ENCODE assay signal across 18 mouse cellular contexts in the genomic region with DNA sequence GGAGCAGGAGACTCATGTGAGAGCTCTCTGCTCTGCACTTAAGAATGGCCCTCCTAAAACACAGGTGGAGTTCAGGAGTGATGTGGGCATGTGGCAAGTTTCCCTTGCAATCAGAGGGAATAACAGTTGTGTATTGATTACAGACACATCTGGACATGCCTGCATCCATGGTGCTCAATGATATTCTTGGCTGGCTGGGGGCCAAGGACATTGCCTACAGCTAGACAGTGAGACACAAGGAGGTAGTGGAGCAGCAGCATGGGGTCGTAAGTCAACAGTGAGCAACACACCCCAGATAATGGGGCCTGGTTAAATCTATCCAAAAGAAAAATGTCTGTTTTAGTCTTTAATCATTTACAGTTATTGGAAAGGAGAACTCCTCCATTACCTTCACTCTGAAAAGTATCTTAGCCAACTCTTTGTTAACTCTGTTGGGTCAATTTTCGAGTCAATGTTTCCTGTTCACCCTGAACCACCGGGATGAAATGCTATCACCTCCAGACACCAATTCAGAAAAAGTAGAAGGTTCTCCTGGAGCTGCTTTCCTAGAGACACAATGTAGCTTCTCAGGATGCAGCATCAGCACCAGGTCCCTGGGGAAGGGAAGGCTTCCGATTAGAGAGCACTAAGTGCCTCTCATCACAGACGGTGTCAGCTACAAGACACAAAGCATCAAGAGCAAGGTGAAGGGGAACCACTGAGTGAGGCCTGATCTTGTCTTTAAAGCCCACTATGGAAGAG.
"Had no signal": no experiment of that assay in that cellular context is flagged by ENCODE, and none has a peak within 500 bp of the region (broad histone marks: within the 10 kb centered on the region; RNA-seq: fewer than 3 reads in every experiment).

No protein-coding gene starts in this region.

- H3K9ac ChIP-seq: limb, embryonic 12.5 days; limb, embryonic 15.5 days; liver, embryonic 14.5 days; liver, postnatal 0 days; lung, embryonic 14.5 days; neural tube, embryonic 12.5 days; neural tube, embryonic 15.5 days had no signal

- H3K4me3 ChIP-seq: layer of hippocampus, adult 2 months; limb, embryonic 12.5 days; limb, embryonic 15.5 days; megakaryocyte, embryonic 14.5 days; midbrain, embryonic 10.5 days; neural tube, embryonic 12.5 days; neural tube, embryonic 15.5 days had no signal

- ATAC-seq: liver, postnatal 0 days; lung, postnatal 0 days had no signal

- H3K36me3 ChIP-seq: limb, embryonic 12.5 days; limb, embryonic 15.5 days; midbrain, embryonic 10.5 days; neural tube, embryonic 12.5 days; neural tube, embryonic 15.5 days had no signal

- H3K4me1 ChIP-seq: megakaryocyte, embryonic 14.5 days; neural tube, embryonic 12.5 days had no signal

- H3K4me2 ChIP-seq: limb, embryonic 12.5 days; limb, embryonic 15.5 days; liver, embryonic 11.5 days; lung, embryonic 14.5 days; neural tube, embryonic 12.5 days; neural tube, embryonic 15.5 days had no signal

- H3K27me3 ChIP-seq: limb, embryonic 12.5 days; limb, embryonic 15.5 days; megakaryocyte, embryonic 14.5 days; neural tube, embryonic 12.5 days; neural tube, embryonic 15.5 days had no signal

- H3K9me3 ChIP-seq: limb, embryonic 12.5 days; limb, embryonic 15.5 days; megakaryocyte, embryonic 14.5 days; midbrain, embryonic 10.5 days; neural tube, embryonic 12.5 days; neural tube, embryonic 15.5 days had no signal

- DNase-seq: kidney, postnatal 25 days; liver, postnatal 0 days; lung, embryonic 14.5 days; midbrain, embryonic 14.5 days; thymus, adult 18-20 months; thymus, postnatal 36 days had no signal

- H3K27ac ChIP-seq: kidney, postnatal 0 days; layer of hippocampus, adult 2 months; limb, embryonic 12.5 days; limb, embryonic 15.5 days; liver, embryonic 14.5 days; neural tube, embryonic 12.5 days; neural tube, embryonic 15.5 days; stomach, postnatal 0 days had no signal
